Mouse (Mus musculus): ENCODE results near the gene Ulk4. TPM values are rescaled to one million over a fixed set of nuclear protein-coding genes. Genes with fewer than 3 reads are reported as not detected.

Ulk4 gene
- total RNA-seq, 2 experiments from 2014 or later = 0.49 to 1.0 TPM

DNA sequence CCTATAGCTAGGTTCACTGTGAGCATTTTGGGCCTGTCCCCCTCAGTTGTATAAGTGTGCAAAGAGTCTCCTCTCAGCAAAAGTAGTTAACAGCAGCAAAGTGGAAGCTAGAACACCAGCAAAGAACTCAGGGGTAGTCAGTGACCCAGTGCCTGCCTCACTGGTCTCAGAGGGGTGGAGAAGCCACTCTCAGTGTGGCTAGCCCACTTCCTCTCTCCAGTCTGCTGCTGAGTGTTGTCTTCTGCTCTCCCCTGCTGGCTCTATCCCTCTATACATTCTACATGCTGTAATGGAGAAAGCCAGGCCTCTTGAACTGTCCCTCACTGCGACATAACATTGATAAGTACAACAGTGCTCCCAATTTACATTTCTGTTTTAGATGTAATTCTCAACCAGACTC lies 5.8 kb downstream of the Ulk4 start:
- DNase-seq = no peak
- intact Hi-C loops (cut with DNase I) = no loop called here

DNA sequence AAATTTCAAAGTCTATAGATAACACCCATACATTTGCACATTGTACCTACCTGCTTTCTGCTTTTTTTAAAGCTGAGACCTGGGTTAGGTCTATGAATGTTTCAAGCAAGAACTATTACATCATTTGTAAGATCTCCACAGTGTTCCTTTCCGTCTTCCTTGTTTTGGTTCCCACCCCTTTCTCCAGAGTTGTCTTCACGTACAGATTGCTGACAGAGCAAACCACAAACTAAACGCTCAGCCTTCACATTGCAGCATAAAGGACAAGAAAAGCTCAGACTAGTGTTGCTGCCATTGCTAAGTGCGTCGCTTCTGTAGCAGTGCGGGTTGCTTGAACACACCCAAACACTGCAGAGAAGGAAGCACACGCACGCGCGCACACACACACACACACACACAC lies 11.7 kb downstream of the Ulk4 start:
- no peak for DNase-seq
- intact Hi-C loops (cut with DNase I) = no loop called here

DNA sequence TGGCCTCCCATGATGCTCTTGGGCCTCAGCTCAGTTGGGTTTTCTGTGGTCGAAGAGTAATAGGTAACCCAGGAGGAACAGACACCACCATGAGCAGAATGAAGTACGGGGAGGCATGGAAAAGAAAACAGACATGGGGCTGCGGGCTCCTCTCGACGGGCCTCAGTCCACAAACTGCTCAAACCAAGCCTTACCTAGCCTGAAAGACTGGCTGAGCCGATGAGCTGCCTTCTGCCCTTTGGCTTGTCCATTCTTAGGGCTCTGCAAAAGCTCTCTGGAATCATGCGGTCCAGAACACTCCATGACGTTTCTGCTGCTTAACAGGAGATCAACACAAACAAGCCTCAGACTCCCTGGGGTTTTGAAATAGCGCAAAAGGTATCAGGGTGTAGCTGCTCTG lies 19.9 kb downstream of the Ulk4 start:
- intact Hi-C loops (cut with DNase I) = no loop called here
- no peak for DNase-seq

GRCm38 (mm10) chr9:121254761-121255160 lies 22.2 kb downstream of the Ulk4 start:
- intact Hi-C loops (cut with DNase I) = no loop called here
- no peak for DNase-seq

- intact Hi-C loops (cut with DNase I) = no loop called here
- DNase-seq = peak in 1 of 2 experiments; percentile 54
Measured at GRCm38 (mm10) chr9:121253983-121254382, 23.0 kb downstream of the Ulk4 start.

DNA sequence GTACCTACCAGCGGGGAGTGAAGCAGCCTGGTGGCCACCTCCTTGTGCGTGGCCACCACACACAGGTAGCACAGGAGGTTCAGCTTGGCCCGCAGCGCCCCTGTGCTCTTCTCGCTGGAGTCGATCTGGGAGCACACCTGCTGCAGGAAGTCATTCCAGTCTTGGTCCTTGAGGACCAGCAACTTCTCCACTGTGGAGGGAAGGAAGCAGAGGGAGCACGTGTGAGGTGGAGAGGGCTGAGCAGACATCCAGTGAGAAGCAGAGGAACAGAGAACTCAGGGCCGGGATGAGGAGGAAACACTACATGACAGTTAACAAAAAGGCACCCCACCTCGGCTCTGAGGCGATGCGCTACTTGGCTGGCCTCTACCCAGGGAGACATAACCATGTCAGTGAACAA lies 26.1 kb downstream of the Ulk4 start:
- intact Hi-C loops (cut with DNase I) = no loop called here
- DNase-seq = no peak

- DNase-seq = peak in 1 of 2 experiments; percentile 29
- intact Hi-C loops (cut with DNase I) = loop anchor here (5.0 kb wide), 3 partner anchors 197 to 427 kb away; no protein-coding TSS in a partner anchor
Measured at GRCm38 (mm10) chr9:121249805-121250204, 27.2 kb downstream of the Ulk4 start.

DNA sequence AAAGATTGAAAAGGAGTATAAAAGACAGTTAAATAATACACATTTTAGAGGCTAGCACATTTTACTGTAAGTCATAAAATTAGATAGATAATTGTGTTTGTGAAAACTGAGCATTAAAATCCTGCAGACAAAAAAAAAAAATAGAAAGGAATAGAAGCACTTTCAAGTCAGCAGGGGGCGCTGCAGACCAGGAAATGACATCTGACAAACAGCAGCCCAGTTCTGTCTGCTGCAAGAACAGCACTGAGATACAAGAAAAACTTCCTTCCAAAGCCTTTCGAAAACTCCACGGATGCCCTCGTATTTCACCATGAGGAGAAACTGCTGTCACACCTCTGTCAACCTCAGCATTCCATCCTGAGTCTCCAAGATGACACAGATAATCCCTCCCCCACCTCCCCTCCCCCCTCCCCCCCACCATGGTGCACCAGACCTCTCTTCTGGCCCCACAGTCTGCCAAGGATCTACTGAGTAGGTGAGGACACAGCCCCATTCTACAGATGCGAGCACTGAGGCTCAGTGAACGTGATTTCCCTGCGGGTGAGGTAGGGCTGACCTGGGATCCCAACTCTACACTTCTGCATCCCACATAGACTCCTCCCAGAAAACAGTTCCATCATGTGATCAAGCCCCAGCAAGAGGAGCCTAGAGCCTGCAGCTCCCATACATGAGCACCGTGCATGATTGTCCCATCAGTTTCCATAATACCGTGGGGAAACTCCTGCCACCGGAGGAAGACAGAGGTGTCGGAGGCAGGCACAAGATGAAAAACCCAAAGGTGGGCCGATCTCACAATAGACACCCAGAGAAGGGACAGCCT lies 28.8 kb downstream of the Ulk4 start:
- intact Hi-C loops (cut with DNase I) = loop anchor here (1.0 to 5.0 kb wide), 5 partner anchors 126 to 429 kb away; no protein-coding TSS in a partner anchor
- peak; percentile 88 to 92 for DNase-seq

GRCm38 (mm10) chr9:121247047-121247446 lies 29.9 kb downstream of the Ulk4 start:
- DNase-seq = no peak
- intact Hi-C loops (cut with DNase I) = loop anchor here (5.0 kb wide), 3 partner anchors 200 to 430 kb away; no protein-coding TSS in a partner anchor

GRCm38 (mm10) chr9:121242331-121242730 lies 34.7 kb downstream of the Ulk4 start:
- intact Hi-C loops (cut with DNase I) = loop anchor here (5.0 kb wide), 2 partner anchors 660 to 745 kb away; no protein-coding TSS in a partner anchor
- no peak for DNase-seq

GRCm38 (mm10) chr9:121241806-121242205 lies 35.2 kb downstream of the Ulk4 start:
- DNase-seq = no peak
- intact Hi-C loops (cut with DNase I) = loop anchor here (2.0 to 5.0 kb wide), 3 partner anchors 79 to 745 kb away; no protein-coding TSS in a partner anchor

GRCm38 (mm10) chr9:121241366-121241765 lies 35.6 kb downstream of the Ulk4 start:
- intact Hi-C loops (cut with DNase I) = loop anchor here (2.0 to 5.0 kb wide), 3 partner anchors 79 to 744 kb away; no protein-coding TSS in a partner anchor

GRCm38 (mm10) chr9:121240242-121240641 lies 36.8 kb downstream of the Ulk4 start:
- peak in 1 of 2 experiments; percentile 73 for DNase-seq
- intact Hi-C loops (cut with DNase I) = loop anchor here (1.0 to 5.0 kb wide), 4 partner anchors 77 to 743 kb away; no protein-coding TSS in a partner anchor

More at GRCm38 (mm10) chr9:121241366-121241765, 35.6 kb downstream of the Ulk4 start:
- DNase-seq = no peak

DNA sequence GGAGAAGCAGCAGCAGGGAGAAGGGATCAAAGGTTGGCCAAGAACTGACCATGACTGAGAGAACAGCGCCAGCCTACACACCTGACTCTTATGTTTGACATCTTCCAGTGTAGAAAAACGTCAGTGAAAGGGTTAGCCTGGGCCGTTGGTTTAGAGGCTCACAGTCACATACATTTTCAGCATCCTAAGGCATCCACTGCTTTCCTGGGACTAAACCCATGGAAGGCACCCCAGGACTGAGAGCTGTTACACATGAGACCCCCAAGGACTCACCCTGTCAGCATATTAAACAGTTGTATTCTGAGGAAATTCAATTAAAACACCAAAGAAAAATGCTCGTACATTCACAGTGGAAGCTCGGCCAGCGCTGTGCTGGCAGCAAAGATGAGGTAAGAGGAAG lies 37.4 kb downstream of the Ulk4 start:
- intact Hi-C loops (cut with DNase I) = loop anchor here (1.0 kb wide), 1 partner anchor 20 kb away; no protein-coding TSS in a partner anchor

DNA sequence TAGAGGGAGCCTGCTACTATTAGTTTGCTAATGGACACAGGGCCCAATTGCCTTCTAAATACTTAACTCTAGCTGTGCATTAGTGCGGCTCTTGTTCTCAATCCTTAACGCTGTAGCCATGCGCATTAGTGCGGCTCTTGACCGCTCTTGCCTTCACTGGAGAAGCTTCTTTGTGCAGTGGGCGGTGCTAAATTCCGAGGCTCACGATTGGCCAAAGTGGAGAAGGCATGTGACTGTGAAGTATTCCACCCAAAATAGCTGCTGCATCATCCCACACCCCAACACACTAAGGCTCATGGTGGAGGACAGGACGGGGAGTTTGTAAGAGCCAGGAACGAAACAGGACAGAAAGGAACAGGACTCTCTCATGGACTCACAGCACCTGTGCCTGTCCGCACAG lies 58.4 kb downstream of the Ulk4 start:
- intact Hi-C loops (cut with DNase I) = loop anchor here (1.0 to 5.0 kb wide), 2 partner anchors 21 to 616 kb away; no protein-coding TSS in a partner anchor
- no peak for DNase-seq

More for the DNA sequence above, 37.4 kb downstream of the Ulk4 start:
- no peak for DNase-seq

- intact Hi-C loops (cut with DNase I) = loop anchor here (5.0 kb wide), 1 partner anchor 616 kb away; no protein-coding TSS in a partner anchor
- DNase-seq = no peak
Measured at GRCm38 (mm10) chr9:121218230-121218629, 58.8 kb downstream of the Ulk4 start.

GRCm38 (mm10) chr9:121217742-121218141 lies 59.3 kb downstream of the Ulk4 start:
- intact Hi-C loops (cut with DNase I) = loop anchor here (5.0 kb wide), 1 partner anchor 615 kb away; no protein-coding TSS in a partner anchor
- no peak for DNase-seq

- intact Hi-C loops (cut with DNase I) = loop anchor here (5.0 kb wide), 1 partner anchor 614 kb away; no protein-coding TSS in a partner anchor
- no peak for DNase-seq
Measured at GRCm38 (mm10) chr9:121216536-121217320, 60.3 kb downstream of the Ulk4 start.

GRCm38 (mm10) chr9:121215349-121216000 lies 61.5 kb downstream of the Ulk4 start:
- intact Hi-C loops (cut with DNase I) = loop anchor here (5.0 kb wide), 1 partner anchor 613 kb away; no protein-coding TSS in a partner anchor
- DNase-seq = peak; percentile 72 to 79

GRCm38 (mm10) chr9:121212322-121212721 lies 64.7 kb downstream of the Ulk4 start:
- DNase-seq = no peak
- intact Hi-C loops (cut with DNase I) = no loop called here
